Mouse (Mus musculus): ENCODE measurements around the gene Rerg. TPM values are rescaled to one million over a fixed set of nuclear protein-coding genes. Genes with fewer than 3 reads are reported as not detected.

Rerg gene
- polyA plus RNA-seq, 1 experiment from 2014 or later = 39.4 TPM

GRCm38 (mm10) chr6:137143818-137144525 is 26.3 kb downstream of the Rerg start:
- no peak overlapping the region for H3K9ac ChIP-seq
- H3K4me3 ChIP-seq = no peak overlapping the region
- ATAC-seq (ENCODE audit: insufficient number of reproducible peaks, low FRiP score, low TSS enrichment, low read depth) = no peak
- H3K27me3 ChIP-seq = no peaks in the 10 kb centered on the region
- H3K9me3 ChIP-seq = no peaks in the 10 kb centered on the region
- no peak overlapping the region for H3K4me2 ChIP-seq
- no peaks in the 10 kb centered on the region for H3K36me3 ChIP-seq
- no peak overlapping the region for H3K27ac ChIP-seq
- 0 out of 2 replicates have a peak, but pooled peaks cover 6% of the 10 kb centered on the region for H3K4me1 ChIP-seq
- 80% methylated on average over 7 of the region's 7 CpGs for WGBS

- WGBS = under 1% methylated on average over 11 of the region's 11 CpGs
- peak overlapping the region; percentile 39 for H3K4me2 ChIP-seq
- no peaks in the 10 kb centered on the region for H3K9me3 ChIP-seq
- no peak overlapping the region for H3K9ac ChIP-seq
- no peaks in the 10 kb centered on the region for H3K36me3 ChIP-seq
- H3K4me1 ChIP-seq = 0 out of 2 replicates have a peak, but pooled peaks cover 6% of the 10 kb centered on the region
- H3K27ac ChIP-seq = peak overlapping the region; percentile 61
- no peaks in the 10 kb centered on the region for H3K27me3 ChIP-seq
- 0 out of 2 replicates have a peak, but pooled peaks have one; percentile 45 for ATAC-seq (ENCODE audit: insufficient number of reproducible peaks, low FRiP score, low TSS enrichment, low read depth)
- peak overlapping the region; percentile 25 for H3K4me3 ChIP-seq
Observed at GRCm38 (mm10) chr6:137142796-137143195, 27.5 kb downstream of the Rerg start.

- no peak overlapping the region for H3K27ac ChIP-seq
- H3K4me3 ChIP-seq = no peak overlapping the region
- no peaks in the 10 kb centered on the region for H3K36me3 ChIP-seq
- 64% methylated on average over 5 of the region's 5 CpGs for WGBS
- H3K4me1 ChIP-seq = 0 out of 2 replicates have a peak, but pooled peaks cover 6% of the 10 kb centered on the region
- no peaks in the 10 kb centered on the region for H3K9me3 ChIP-seq
- H3K4me2 ChIP-seq = no peak overlapping the region
- no peaks in the 10 kb centered on the region for H3K27me3 ChIP-seq
- no peak for ATAC-seq (ENCODE audit: insufficient number of reproducible peaks, low FRiP score, low TSS enrichment, low read depth)
- H3K9ac ChIP-seq = no peak overlapping the region
Observed at GRCm38 (mm10) chr6:137141247-137141820, 29.0 kb downstream of the Rerg start.

- WGBS = 70% methylated on average over 8 of the region's 8 CpGs
- H3K36me3 ChIP-seq = no peaks in the 10 kb centered on the region
- H3K27me3 ChIP-seq = no peaks in the 10 kb centered on the region
- H3K4me3 ChIP-seq = no peak overlapping the region
- H3K9ac ChIP-seq = no peak overlapping the region
- H3K4me2 ChIP-seq = no peak overlapping the region
- peaks cover 16% of the 10 kb centered on the region for H3K4me1 ChIP-seq
- no peak for ATAC-seq (ENCODE audit: insufficient number of reproducible peaks, low FRiP score, low TSS enrichment, low read depth)
- no peak overlapping the region for H3K27ac ChIP-seq
- H3K9me3 ChIP-seq = no peaks in the 10 kb centered on the region
Observed at GRCm38 (mm10) chr6:137138822-137139221, 31.5 kb downstream of the Rerg start.

GRCm38 (mm10) chr6:137138391-137138790 is 31.9 kb downstream of the Rerg start:
- H3K4me3 ChIP-seq = no peak overlapping the region
- H3K4me2 ChIP-seq = no peak overlapping the region
- ATAC-seq (ENCODE audit: insufficient number of reproducible peaks, low FRiP score, low TSS enrichment, low read depth) = no peak
- WGBS = 16% methylated on average over 3 of the region's 3 CpGs
- no peaks in the 10 kb centered on the region for H3K36me3 ChIP-seq
- peaks cover 16% of the 10 kb centered on the region for H3K4me1 ChIP-seq
- no peak overlapping the region for H3K27ac ChIP-seq
- no peaks in the 10 kb centered on the region for H3K9me3 ChIP-seq
- no peak overlapping the region for H3K9ac ChIP-seq
- no peaks in the 10 kb centered on the region for H3K27me3 ChIP-seq

GRCm38 (mm10) chr6:137136401-137136800 is 33.9 kb downstream of the Rerg start:
- H3K36me3 ChIP-seq = no peaks in the 10 kb centered on the region
- ATAC-seq (ENCODE audit: insufficient number of reproducible peaks, low FRiP score, low TSS enrichment, low read depth) = no peak
- peaks cover 9% of the 10 kb centered on the region for H3K4me1 ChIP-seq
- WGBS = 57% methylated on average over 4 of the region's 4 CpGs
- H3K27me3 ChIP-seq = no peaks in the 10 kb centered on the region
- H3K9me3 ChIP-seq = no peaks in the 10 kb centered on the region
- no peak overlapping the region for H3K9ac ChIP-seq
- peak overlapping the region; percentile 47; the same call in 1 of the 2 replicates for H3K27ac ChIP-seq
- no peak overlapping the region for H3K4me2 ChIP-seq
- no peak overlapping the region for H3K4me3 ChIP-seq

- Histone ChIP-seq H3K4me3 (no peak overlapping the region), H3K4me2 (no peak overlapping the region), H3K9me3 (no peaks in the 10 kb centered on the region), H3K4me1 (peaks cover 9% of the 10 kb centered on the region), H3K27me3 (no peaks in the 10 kb centered on the region), H3K27ac (peak overlapping the region; percentile 47), H3K9ac (no peak overlapping the region), H3K36me3 (no peaks in the 10 kb centered on the region)
- WGBS = 44% methylated on average over 20 of the region's 20 CpGs
- ATAC-seq (ENCODE audit: insufficient number of reproducible peaks, low FRiP score, low TSS enrichment, low read depth) = 0 out of 2 replicates have a peak, but pooled peaks have one; percentile 53
Observed at GRCm38 (mm10) chr6:137135506-137136391, 34.5 kb downstream of the Rerg start.

GRCm38 (mm10) chr6:137131794-137132193 is 38.5 kb downstream of the Rerg start:
- ATAC-seq (ENCODE audit: insufficient number of reproducible peaks, low FRiP score, low TSS enrichment, low read depth) = no peak
- Histone ChIP-seq H3K4me2 (no peak overlapping the region), H3K9ac (no peak overlapping the region), H3K4me3 (no peak overlapping the region), H3K4me1 (peaks cover 11% of the 10 kb centered on the region), H3K9me3 (no peaks in the 10 kb centered on the region), H3K27ac (no peak overlapping the region), H3K27me3 (no peaks in the 10 kb centered on the region), H3K36me3 (no peaks in the 10 kb centered on the region)
- WGBS = 83% methylated on average over 1 of the region's 1 CpGs

GRCm38 (mm10) chr6:137131349-137131748 is 38.9 kb downstream of the Rerg start:
- no peaks in the 10 kb centered on the region for H3K9me3 ChIP-seq
- ATAC-seq (ENCODE audit: insufficient number of reproducible peaks, low FRiP score, low TSS enrichment, low read depth) = no peak
- H3K36me3 ChIP-seq = no peaks in the 10 kb centered on the region
- no peak overlapping the region for H3K9ac ChIP-seq
- H3K4me3 ChIP-seq = no peak overlapping the region
- 33% methylated on average over 6 of the region's 6 CpGs for WGBS
- peaks cover 15% of the 10 kb centered on the region for H3K4me1 ChIP-seq
- no peak overlapping the region for H3K4me2 ChIP-seq
- H3K27ac ChIP-seq = no peak overlapping the region
- H3K27me3 ChIP-seq = no peaks in the 10 kb centered on the region

- WGBS = 49% methylated on average over 5 of the region's 5 CpGs
- Histone ChIP-seq H3K4me2 (no peak overlapping the region), H3K36me3 (no peaks in the 10 kb centered on the region), H3K4me1 (peaks cover 13% of the 10 kb centered on the region), H3K27me3 (no peaks in the 10 kb centered on the region), H3K9ac (no peak overlapping the region), H3K9me3 (no peaks in the 10 kb centered on the region), H3K4me3 (no peak overlapping the region), H3K27ac (peak overlapping the region; percentile 65)
- no peak for ATAC-seq (ENCODE audit: insufficient number of reproducible peaks, low FRiP score, low TSS enrichment, low read depth)
Observed at GRCm38 (mm10) chr6:137126861-137127260, 43.4 kb downstream of the Rerg start.

- ATAC-seq (ENCODE audit: insufficient number of reproducible peaks, low FRiP score, low TSS enrichment, low read depth) = peak; percentile 77
- H3K27ac ChIP-seq = peak overlapping the region; percentile 65
- peaks cover 13% of the 10 kb centered on the region for H3K4me1 ChIP-seq
- H3K9me3 ChIP-seq = no peaks in the 10 kb centered on the region
- H3K27me3 ChIP-seq = no peaks in the 10 kb centered on the region
- H3K4me3 ChIP-seq = no peak overlapping the region
- 29% methylated on average over 2 of the region's 2 CpGs for WGBS
- H3K9ac ChIP-seq = no peak overlapping the region
- H3K4me2 ChIP-seq = no peak overlapping the region
- no peaks in the 10 kb centered on the region for H3K36me3 ChIP-seq
Observed at GRCm38 (mm10) chr6:137126224-137126623, 44.1 kb downstream of the Rerg start.

GRCm38 (mm10) chr6:137125433-137125832 is 44.9 kb downstream of the Rerg start:
- Histone ChIP-seq H3K9me3 (no peaks in the 10 kb centered on the region), H3K36me3 (no peaks in the 10 kb centered on the region), H3K4me1 (peaks cover 13% of the 10 kb centered on the region), H3K4me2 (no peak overlapping the region), H3K27me3 (no peaks in the 10 kb centered on the region), H3K9ac (no peak overlapping the region), H3K27ac (no peak overlapping the region), H3K4me3 (no peak overlapping the region)
- 61% methylated on average over 9 of the region's 9 CpGs for WGBS
- no peak for ATAC-seq (ENCODE audit: insufficient number of reproducible peaks, low FRiP score, low TSS enrichment, low read depth)

Measured in limb, embryonic 15.5 days (tissue).